Mouse (Mus musculus) erythroblast, embryonic 14.5 days (primary cell): ENCODE results near the gene Gm17018.

Experiments
- GATA1 ChIP-seq: IDR thresholded peaks from 2 replicates; pipeline ENCODE4 v1.6.1; 2012; ENCODE audit warnings: low read length, inconsistent platforms, mixed read lengths
- TAL1 ChIP-seq: IDR thresholded peaks from 3 replicates; pipeline ENCODE4 v1.6.1; 2012; ENCODE audit warnings: low read length, inconsistent platforms, mixed read lengths

GRCm38 (mm10) chr19:45544925-45545321 is 15.5 kb upstream of the Gm17018 start:
- TF ChIP-seq TAL1: no peak
- no peak for TF ChIP-seq GATA1
